Mouse (Mus musculus): ENCODE results near the gene Otop2. TPM values are rescaled to one million over a fixed set of nuclear protein-coding genes. Genes with fewer than 3 reads are reported as not detected.

The Otop2 gene
- polyA plus RNA-seq, 1 experiment, result not detected

GRCm38 (mm10) chr11:115359293-115359692, 52.3 kb downstream of the Otop2 start:
- H3K4me1 ChIP-seq (ENCODE audit: control insufficient read depth, insufficient read depth, low read length), result no peaks in the 10 kb centered on the region
- no peak overlapping the region for H3K27ac ChIP-seq (ENCODE audit: insufficient read depth, low read length)
- no peak overlapping the region for H3K4me3 ChIP-seq (ENCODE audit: insufficient read depth, low read length)
- TF ChIP-seq CTCF (IDR thresholded peaks at IDR 0.05; ENCODE audit: borderline replicate concordance, insufficient read depth, low read length) (no peak), POLR2A (IDR thresholded peaks at IDR 0.05; ENCODE audit: low read depth, low read length) (no peak)

- H3K4me1 ChIP-seq (ENCODE audit: control insufficient read depth, insufficient read depth, low read length), result no peaks in the 10 kb centered on the region
- TF ChIP-seq CTCF (IDR thresholded peaks at IDR 0.05; ENCODE audit: borderline replicate concordance, insufficient read depth, low read length) (no peak), POLR2A (IDR thresholded peaks at IDR 0.05; ENCODE audit: low read depth, low read length) (no peak)
- H3K4me3 ChIP-seq (ENCODE audit: insufficient read depth, low read length), result no peak overlapping the region
- no peak overlapping the region for H3K27ac ChIP-seq (ENCODE audit: insufficient read depth, low read length)
These were observed 52.8 kb downstream of the Otop2 start for GRCm38 (mm10) chr11:115359726-115360125.

- TF ChIP-seq POLR2A (IDR thresholded peaks at IDR 0.05; ENCODE audit: low read depth, low read length) (no peak), CTCF (IDR thresholded peaks at IDR 0.05; ENCODE audit: borderline replicate concordance, insufficient read depth, low read length) (no peak)
- Histone ChIP-seq H3K4me3 (ENCODE audit: insufficient read depth, low read length) (no peak overlapping the region), H3K4me1 (ENCODE audit: control insufficient read depth, insufficient read depth, low read length) (no peaks in the 10 kb centered on the region), H3K27ac (ENCODE audit: insufficient read depth, low read length) (no peak overlapping the region)
These were observed 57.2 kb downstream of the Otop2 start for GRCm38 (mm10) chr11:115364136-115364535.

- no peak overlapping the region for H3K4me3 ChIP-seq (ENCODE audit: insufficient read depth, low read length)
- no peak overlapping the region for H3K27ac ChIP-seq (ENCODE audit: insufficient read depth, low read length)
- TF ChIP-seq POLR2A (IDR thresholded peaks at IDR 0.05; ENCODE audit: low read depth, low read length) (no peak), CTCF (IDR thresholded peaks at IDR 0.05; ENCODE audit: borderline replicate concordance, insufficient read depth, low read length) (no peak)
- H3K4me1 ChIP-seq (ENCODE audit: control insufficient read depth, insufficient read depth, low read length), result no peaks in the 10 kb centered on the region
These were observed 59.2 kb downstream of the Otop2 start for GRCm38 (mm10) chr11:115366039-115366705.

- H3K4me1 ChIP-seq (ENCODE audit: control insufficient read depth, insufficient read depth, low read length), result no peaks in the 10 kb centered on the region
- no peak overlapping the region for H3K27ac ChIP-seq (ENCODE audit: insufficient read depth, low read length)
- TF ChIP-seq CTCF (IDR thresholded peaks at IDR 0.05; ENCODE audit: borderline replicate concordance, insufficient read depth, low read length) (no peak), POLR2A (IDR thresholded peaks at IDR 0.05; ENCODE audit: low read depth, low read length) (no peak)
- peak overlapping the region; percentile 48 for H3K4me3 ChIP-seq (ENCODE audit: insufficient read depth, low read length)
These were observed 59.9 kb downstream of the Otop2 start for GRCm38 (mm10) chr11:115366706-115367394.

GRCm38 (mm10) chr11:115367395-115367944, 60.5 kb downstream of the Otop2 start, which contains the start of gene Hid1:
Gene Hid1 (minus strand): TSS chr11:115367756.
- Histone ChIP-seq H3K27ac (ENCODE audit: insufficient read depth, low read length) (no peak within 1 kb of the TSS), H3K4me1 (ENCODE audit: control insufficient read depth, insufficient read depth, low read length) (no peaks in the 10 kb centered on the region)

GRCm38 (mm10) chr11:115370368-115370767, 63.4 kb downstream of the Otop2 start:
- H3K4me3 ChIP-seq (ENCODE audit: insufficient read depth, low read length), result no peak overlapping the region
- H3K4me1 ChIP-seq (ENCODE audit: control insufficient read depth, insufficient read depth, low read length), result no peaks in the 10 kb centered on the region
- TF ChIP-seq CTCF (IDR thresholded peaks at IDR 0.05; ENCODE audit: borderline replicate concordance, insufficient read depth, low read length) (no peak), POLR2A (IDR thresholded peaks at IDR 0.05; ENCODE audit: low read depth, low read length) (no peak)
- H3K27ac ChIP-seq (ENCODE audit: insufficient read depth, low read length), result no peak overlapping the region

More at GRCm38 (mm10) chr11:115367395-115367944, 60.5 kb downstream of the Otop2 start, which contains the start of gene Hid1:
- no peak for TF ChIP-seq CTCF (IDR thresholded peaks at IDR 0.05; ENCODE audit: borderline replicate concordance, insufficient read depth, low read length)
- peak; percentile 41; the same call in 1 of the 2 replicates for TF ChIP-seq POLR2A (IDR thresholded peaks at IDR 0.05; ENCODE audit: low read depth, low read length)
- peak within 1 kb of the TSS; percentile 48 for H3K4me3 ChIP-seq (ENCODE audit: insufficient read depth, low read length)

- no peaks in the 10 kb centered on the region for H3K4me1 ChIP-seq (ENCODE audit: control insufficient read depth, insufficient read depth, low read length)
- TF ChIP-seq CTCF (IDR thresholded peaks at IDR 0.05; ENCODE audit: borderline replicate concordance, insufficient read depth, low read length) (no peak), POLR2A (IDR thresholded peaks at IDR 0.05; ENCODE audit: low read depth, low read length) (no peak)
- H3K4me3 ChIP-seq (ENCODE audit: insufficient read depth, low read length), result no peak overlapping the region
- no peak overlapping the region for H3K27ac ChIP-seq (ENCODE audit: insufficient read depth, low read length)
These were observed 64.4 kb downstream of the Otop2 start for GRCm38 (mm10) chr11:115371354-115371753.

GRCm38 (mm10) chr11:115372015-115372414, 65.1 kb downstream of the Otop2 start:
- H3K4me3 ChIP-seq (ENCODE audit: insufficient read depth, low read length), result no peak overlapping the region
- no peak for TF ChIP-seq CTCF (IDR thresholded peaks at IDR 0.05; ENCODE audit: borderline replicate concordance, insufficient read depth, low read length)
- TF ChIP-seq POLR2A (IDR thresholded peaks at IDR 0.05; ENCODE audit: low read depth, low read length), result no peak
- no peaks in the 10 kb centered on the region; the same call in 1 of the 2 replicates for H3K4me1 ChIP-seq (ENCODE audit: control insufficient read depth, insufficient read depth, low read length)
- H3K27ac ChIP-seq (ENCODE audit: insufficient read depth, low read length), result no peak overlapping the region

GRCm38 (mm10) chr11:115372737-115373136, 65.8 kb downstream of the Otop2 start:
- Histone ChIP-seq H3K4me3 (ENCODE audit: insufficient read depth, low read length) (no peak overlapping the region), H3K4me1 (ENCODE audit: control insufficient read depth, insufficient read depth, low read length) (no peaks in the 10 kb centered on the region; the same call in 1 of the 2 replicates), H3K27ac (ENCODE audit: insufficient read depth, low read length) (no peak overlapping the region)
- TF ChIP-seq POLR2A (IDR thresholded peaks at IDR 0.05; ENCODE audit: low read depth, low read length) (no peak), CTCF (IDR thresholded peaks at IDR 0.05; ENCODE audit: borderline replicate concordance, insufficient read depth, low read length) (no peak)
